Mouse (Mus musculus): ENCODE measurements around the gene Flt1.

The Flt1 gene

GRCm38 (mm10) chr5:147725831-147726700 is at the start of gene Flt1:
Gene Flt1 (minus strand): TSS chr5:147726011.
- DNase-seq, result peak; percentile 18

GRCm38 (mm10) chr5:147775222-147775621 is 49.4 kb upstream of the Flt1 start:
- DNase-seq, result no peak

- DNase-seq, result no peak
These were observed 44.1 kb upstream of the Flt1 start for GRCm38 (mm10) chr5:147769918-147770317.

- DNase-seq, result no peak
These were observed 38.2 kb upstream of the Flt1 start for GRCm38 (mm10) chr5:147764061-147764460.

- DNase-seq, result no peak
These were observed 36.2 kb upstream of the Flt1 start for GRCm38 (mm10) chr5:147761984-147762383.

- DNase-seq, result no peak
These were observed 35.5 kb upstream of the Flt1 start for GRCm38 (mm10) chr5:147761275-147761674.

GRCm38 (mm10) chr5:147758640-147759319 is 33.0 kb upstream of the Flt1 start:
- DNase-seq, result no peak

GRCm38 (mm10) chr5:147757832-147758587 is 32.2 kb upstream of the Flt1 start:
- no peak for DNase-seq

GRCm38 (mm10) chr5:147752914-147753341 is 27.1 kb upstream of the Flt1 start:
- no peak for DNase-seq

GRCm38 (mm10) chr5:147751673-147752130 is 25.9 kb upstream of the Flt1 start:
- DNase-seq, result no peak

GRCm38 (mm10) chr5:147749972-147750371 is 24.2 kb upstream of the Flt1 start:
- DNase-seq, result no peak

GRCm38 (mm10) chr5:147748081-147748581 is 22.3 kb upstream of the Flt1 start:
- no peak for DNase-seq

- no peak for DNase-seq
These were observed 19.3 kb upstream of the Flt1 start for GRCm38 (mm10) chr5:147744900-147745653.

- no peak for DNase-seq
These were observed 16.8 kb upstream of the Flt1 start for GRCm38 (mm10) chr5:147742468-147743111.

- no peak for DNase-seq
These were observed 11.0 kb upstream of the Flt1 start for GRCm38 (mm10) chr5:147736766-147737280.

- no peak for DNase-seq
These were observed 7.9 kb upstream of the Flt1 start for GRCm38 (mm10) chr5:147733682-147734081.

GRCm38 (mm10) chr5:147732926-147733325 is 7.1 kb upstream of the Flt1 start:
- DNase-seq, result no peak

- DNase-seq, result no peak
These were observed 1.7 kb upstream of the Flt1 start for GRCm38 (mm10) chr5:147727481-147727880.

- DNase-seq, result no peak
These were observed 1.0 kb upstream of the Flt1 start for GRCm38 (mm10) chr5:147726701-147727393.

- DNase-seq, result peak; percentile 9
These were observed 623 bp downstream of the Flt1 start for GRCm38 (mm10) chr5:147724945-147725830.

Measured in right cerebral cortex, postnatal 25 days (tissue).